9 mouse cellular contexts compared by ENCODE assay signal in genomic region chr19:4299574-4300270, GRCm38 (mm10). TPM values are rescaled to one million over a fixed set of nuclear protein-coding genes. Genes with fewer than 3 reads are reported as not detected.
A peak's percentile ranks its signal among the peaks of the same experiment; 100 is the strongest.
DNase-seq lines count a peak whose midpoint lies in the region; ATAC-seq and TF ChIP-seq lines count a peak whose summit lies in the region.
"Had no signal": no experiment of that assay in that cellular context is flagged by ENCODE, and none has a peak within 500 bp of the region (broad histone marks: within the 10 kb centered on the region; RNA-seq: fewer than 3 reads in every experiment).

No protein-coding gene starts in this region.

- no peaks in the 10 kb centered on the region for H3K9me3 ChIP-seq in liver, embryonic 14.5 days (ENCODE audit: control insufficient read depth, low read length)
- H3K9me3 ChIP-seq in stomach, embryonic 15.5 days = no peaks in the 10 kb centered on the region

- peak; percentile 23; the same call in 1 of the 2 replicates for ATAC-seq in liver, embryonic 14.5 days (ENCODE audit: insufficient read depth)
- no peak for ATAC-seq in stomach, embryonic 15.5 days (ENCODE audit: insufficient read depth, low FRiP score, low read depth)

- H3K27ac ChIP-seq in layer of hippocampus, adult 2 months = peak overlapping the region; percentile 97; the same call in 1 of the 2 replicates
- H3K27ac ChIP-seq in brown adipose tissue, adult 24 weeks (replicated peaks; ENCODE audit: low read depth, low read length) = peak overlapping the region; percentile 65
- no peak overlapping the region for H3K27ac ChIP-seq in liver, embryonic 14.5 days
- peak overlapping the region; percentile 86 for H3K27ac ChIP-seq in stomach, embryonic 15.5 days

- intact Hi-C loops in left cerebral cortex, postnatal 25 days (cut with DNase I) = loop anchor here (10.0 kb wide), 1 partner anchor 285 kb away; the partner anchor contains the start of gene Ndufv1

- H3K27me3 ChIP-seq in liver, embryonic 14.5 days (ENCODE audit: control insufficient read depth, insufficient read depth, low read length) = no peaks in the 10 kb centered on the region
- no peaks in the 10 kb centered on the region for H3K27me3 ChIP-seq in stomach, embryonic 15.5 days (replicated peaks)

- no peak for TF ChIP-seq EP300 in liver, embryonic 14.5 days (IDR thresholded peaks at IDR 0.05; ENCODE audit: low read depth)

- 37% methylated on average over 6 of the region's 6 CpGs for WGBS in liver, embryonic 14.5 days (ENCODE audit: insufficient replicate concordance)
- 71% methylated on average over 6 of the region's 6 CpGs for WGBS in stomach, embryonic 15.5 days

- no peaks in the 10 kb centered on the region; the same call in 1 of the 2 replicates for H3K36me3 ChIP-seq in liver, embryonic 14.5 days (replicated peaks; ENCODE audit: control insufficient read depth, insufficient read depth, low read depth)
- no peaks in the 10 kb centered on the region for H3K36me3 ChIP-seq in stomach, embryonic 15.5 days

- no peak overlapping the region for H3K4me3 ChIP-seq in layer of hippocampus, adult 2 months
- H3K4me3 ChIP-seq in brown adipose tissue, adult 24 weeks (ENCODE audit: insufficient read depth, low read depth, low read length) = no peak overlapping the region
- H3K4me3 ChIP-seq in liver, embryonic 14.5 days (ENCODE audit: insufficient read depth in 1 of 2, low read depth in 2 of 2, low read length in 2 of 2) = no peak overlapping the region
- H3K4me3 ChIP-seq in stomach, embryonic 15.5 days (replicated peaks) = no peak overlapping the region

- H3K4me1 ChIP-seq in brown adipose tissue, adult 24 weeks (ENCODE audit: control insufficient read depth, insufficient read depth, insufficient read length, low read length) = peaks cover 86% of the 10 kb centered on the region
- peaks cover 9 to 61% of the 10 kb centered on the region in 2 experiments; a peak in 3 of 4 replicates for H3K4me1 ChIP-seq in liver, embryonic 14.5 days (replicated peaks; ENCODE audit: control insufficient read depth in 2 of 2, insufficient read depth in 2 of 2, low read length in 1 of 2)
- peaks cover 63% of the 10 kb centered on the region for H3K4me1 ChIP-seq in stomach, embryonic 15.5 days

- H3K9ac ChIP-seq in liver, embryonic 14.5 days (replicated peaks) = no peak overlapping the region
- no peak overlapping the region for H3K9ac ChIP-seq in stomach, embryonic 15.5 days

- H3K4me2 ChIP-seq in liver, embryonic 14.5 days (ENCODE audit: low read depth) = no peak overlapping the region
- H3K4me2 ChIP-seq in stomach, embryonic 15.5 days = peak overlapping the region; percentile 4

- no peak for TF ChIP-seq CTCF in layer of hippocampus, adult 2 months (conservative IDR thresholded peaks at IDR 0.05)
- no peak for TF ChIP-seq CTCF in liver, embryonic 14.5 days (IDR thresholded peaks at IDR 0.05; ENCODE audit: low read depth)

- DNase-seq in layer of hippocampus, adult 2 months (ENCODE audit: low spot score in 2 of 2) = no peak
- DNase-seq in layer of hippocampus, adult 9-10 months (ENCODE audit: low spot score) = no peak
- DNase-seq in liver, embryonic 14.5 days (ENCODE audit: low read depth in 3 of 3, low spot score in 3 of 3) = no peak
- DNase-seq in ovary, adult 18-20 months (ENCODE audit: low spot score) = no peak
- no peak for DNase-seq in c-Kit-positive CD71-positive TER-119-positive erythroid progenitor cells, embryonic 14.5 days (ENCODE audit: low spot score)
- DNase-seq in left cerebral cortex, postnatal 25 days (ENCODE audit: low spot score in 2 of 2) = no peak
- DNase-seq: adrenal gland, adult 8-10 months had no signal

RNA-seq across cellular contexts. Expression of gene Grk2, which starts 6.3 kb away (rescaled TPM):
- total RNA-seq in layer of hippocampus, adult 2 months (2021) = 100 to 1,000 TPM; 181 to 201 TPM
- polyA plus RNA-seq in brown adipose tissue, adult 24 weeks (2012; ENCODE audit: insufficient read depth, insufficient read length, missing spikeins) = 30.7 and 35.9 TPM in 2 replicates
- 23.9 and 26.0 TPM in 2 replicates for polyA plus RNA-seq in liver, embryonic 14.5 days (2012; rRNA removed)
- 9.4 and 10.8 TPM in 2 replicates for polyA plus RNA-seq in liver, embryonic 14.5 days (2014; fragmentation: Nextera tagmentation; extraction: Ambion mirVana)
- 18.5 and 18.7 TPM in 2 replicates for polyA plus RNA-seq in stomach, embryonic 15.5 days (2015; fragmentation: Nextera tagmentation; extraction: Ambion mirVana)
- 100 to 1,000 TPM; 217 to 223 TPM for total RNA-seq in left cerebral cortex, postnatal 25 days (2021)

RNA-seq across cellular contexts. Expression of gene Ankrd13d, which starts 16.8 kb away (rescaled TPM):
- 10 to 100 TPM; 63.4 to 70.7 TPM for total RNA-seq in layer of hippocampus, adult 2 months (2021)
- polyA plus RNA-seq in brown adipose tissue, adult 24 weeks (2012; ENCODE audit: insufficient read depth, insufficient read length, missing spikeins) = 0.87 TPM in 1 of 2 replicates, not detected in the other
- 0.93 and 1.3 TPM in 2 replicates for polyA plus RNA-seq in liver, embryonic 14.5 days (2012; rRNA removed)
- polyA plus RNA-seq in liver, embryonic 14.5 days (2014; fragmentation: Nextera tagmentation; extraction: Ambion mirVana) = 0.45 and 0.66 TPM in 2 replicates
- 9.5 TPM in 2 replicates for polyA plus RNA-seq in stomach, embryonic 15.5 days (2015; fragmentation: Nextera tagmentation; extraction: Ambion mirVana)
- 10 to 100 TPM; 70.0 to 76.6 TPM for total RNA-seq in left cerebral cortex, postnatal 25 days (2021)

RNA-seq across cellular contexts. Expression of gene Ssh3, which starts 30.7 kb away (rescaled TPM):
- total RNA-seq in layer of hippocampus, adult 2 months (2021) = 10 to 100 TPM; 57.5 to 58.7 TPM
- 3.3 and 4.8 TPM in 2 replicates for polyA plus RNA-seq in brown adipose tissue, adult 24 weeks (2012; ENCODE audit: insufficient read depth, insufficient read length, missing spikeins)
- 2.8 and 3.5 TPM in 2 replicates for polyA plus RNA-seq in liver, embryonic 14.5 days (2012; rRNA removed)
- polyA plus RNA-seq in liver, embryonic 14.5 days (2014; fragmentation: Nextera tagmentation; extraction: Ambion mirVana) = 1.3 and 1.4 TPM in 2 replicates
- polyA plus RNA-seq in stomach, embryonic 15.5 days (2015; fragmentation: Nextera tagmentation; extraction: Ambion mirVana) = 27.6 and 32.6 TPM in 2 replicates
- 10 to 100 TPM; 52.3 to 58.2 TPM for total RNA-seq in left cerebral cortex, postnatal 25 days (2021)
